Mouse (Mus musculus) liver, adult 2 months (tissue): Measurements from ENCODE around the gene Nol6.

Experiments
- CTCF ChIP-seq: fragments of 200-500 bp; IDR thresholded peaks from 2 replicates; pipeline ENCODE4 v1.5.1; 2011; ENCODE audit warnings: low read depth, low read length, control low read depth
- POLR2A ChIP-seq: fragments of 200-500 bp; IDR thresholded peaks from 2 replicates; pipeline ENCODE4 v1.6.1; 2011; ENCODE audit warnings: low read length, control low read depth; ENCODE audit not compliant: insufficient read depth; ENCODE audit errors: extremely low read depth

- TF ChIP-seq POLR2A = no peak
- no peak for TF ChIP-seq CTCF
Observed at GRCm38 (mm10) chr4:41158251-41158650, 34.0 kb upstream of the Nol6 start.
